Mouse (Mus musculus) kidney, embryonic 16.5 days (tissue): ENCODE results near the gene Gm1140. TPM values are rescaled to one million over a fixed set of nuclear protein-coding genes. Genes with fewer than 3 reads are reported as not detected.
"Not testable (repeated sequence)": the region's sequence is repeated elsewhere in the genome, so short reads cannot be mapped to it uniquely, and the experiment has no call there.

Experiments
- ATAC-seq: fragments of 200-750 bp; cut with Nextera tagmentation; 2 replicates; pipeline ENCODE4 v1.8.0; 2017; ENCODE audit warnings: moderate TSS enrichment; ENCODE audit not compliant: low FRiP score, low TSS enrichment
- H3K27ac ChIP-seq: fragments of 300-500 bp; sonication (generic); 2 replicates; pipeline ENCODE4 v1.5.1; 2014; ENCODE audit warnings: low read length
- H3K27me3 ChIP-seq: fragments of 300-500 bp; sonication (generic); 2 replicates; pipeline ENCODE4 v1.6.1; 2014; ENCODE audit warnings: low read length, control low read depth, mixed read lengths; ENCODE audit not compliant: insufficient read depth
- H3K36me3 ChIP-seq: fragments of 300-500 bp; sonication (generic); 2 replicates; pipeline ENCODE4 v1.6.1; 2014; ENCODE audit warnings: low read length, control low read depth, mixed read lengths; ENCODE audit not compliant: insufficient read depth
- H3K4me1 ChIP-seq: fragments of 300-500 bp; sonication (generic); 2 replicates; pipeline ENCODE4 v1.6.1; 2014; ENCODE audit warnings: low read length, control low read depth, mixed read lengths; ENCODE audit not compliant: insufficient read depth
- H3K4me2 ChIP-seq: fragments of 300-500 bp; sonication (generic); replicated peaks from 2 replicates; pipeline ENCODE4 v1.6.1; 2014; ENCODE audit warnings: low read depth, low read length
- H3K4me3 ChIP-seq: fragments of 300-500 bp; sonication (generic); 2 replicates; pipeline ENCODE4 v1.5.1; 2014; ENCODE audit warnings: mild to moderate bottlenecking, low read length
- H3K9ac ChIP-seq: fragments of 300-500 bp; sonication (generic); replicated peaks from 2 replicates; pipeline ENCODE4 v1.6.1; 2014; ENCODE audit warnings: low read length
- H3K9me3 ChIP-seq: fragments of 300-500 bp; sonication (generic); 2 replicates; pipeline ENCODE4 v1.6.1; 2016; ENCODE audit warnings: low read length, control low read depth
- WGBS: fragments of 180-500 bp; shearing (Covaris S2); extraction: QIAGEN DNeasy Blood & Tissue Kit; methylation state at CpG from one replicate; pipeline ENCODE4 v1.1.7; 2014; 5-methylcytosine and 5-hydroxymethylcytosine counted together
- polyA plus RNA-seq: library from polyadenylated mRNA; unstranded; fragments of >200 nt; fragmentation: Nextera tagmentation; extraction: Ambion mirVana; gene quantifications from 2 replicates; pipeline ENCODE4 v1.2.1, GENCODE M21; 2015

The Gm1140 gene
- polyA plus RNA-seq, result not detected in 2 replicates

GRCm38 (mm10) chrX:67693462-67693861, at the start of gene Gm1140:
TSS of gene Gm1140 (minus strand) at chrX:67693562.
- not testable (repeated sequence) for H3K4me2 ChIP-seq, ATAC-seq, H3K9ac ChIP-seq, H3K9me3 ChIP-seq, H3K27ac ChIP-seq, H3K27me3 ChIP-seq, H3K36me3 ChIP-seq, H3K4me3 ChIP-seq, H3K4me1 ChIP-seq
- 86% methylated on average over 3 of the region's 11 CpGs for WGBS

- H3K4me2 ChIP-seq, H3K9me3 ChIP-seq, H3K27ac ChIP-seq, H3K9ac ChIP-seq, ATAC-seq, H3K27me3 ChIP-seq, H3K4me3 ChIP-seq, H3K4me1 ChIP-seq, H3K36me3 ChIP-seq: not testable (repeated sequence)
- WGBS, result 85% methylated on average over 5 of the region's 10 CpGs
Observed at GRCm38 (mm10) chrX:67695398-67695797, 2.0 kb upstream of the Gm1140 start, which contains the start of gene Gm14692. TSS of gene Gm14692 (plus strand) at chrX:67695698.

Other genes with a start within 250 kb of the Gm1140 start
- gene Gm14692, start 2.1 kb upstream of the Gm1140 start, polyA plus RNA-seq, result not detected in 2 replicates
- gene 4933436I01Rik, start 227.9 kb upstream of the Gm1140 start, polyA plus RNA-seq, result not detected in 2 replicates